Mouse (Mus musculus) CD4-positive, CD25-positive, alpha-beta regulatory T cell, adult 2 months (primary cell): Measurements from ENCODE around the gene Ulk3.

Experiments
- DNase-seq: peaks from one replicate; pipeline ENCODE4 v3.0.0-alpha.2; 2012; ENCODE audit warnings: low read depth, low spot score

Ulk3 gene

DNA sequence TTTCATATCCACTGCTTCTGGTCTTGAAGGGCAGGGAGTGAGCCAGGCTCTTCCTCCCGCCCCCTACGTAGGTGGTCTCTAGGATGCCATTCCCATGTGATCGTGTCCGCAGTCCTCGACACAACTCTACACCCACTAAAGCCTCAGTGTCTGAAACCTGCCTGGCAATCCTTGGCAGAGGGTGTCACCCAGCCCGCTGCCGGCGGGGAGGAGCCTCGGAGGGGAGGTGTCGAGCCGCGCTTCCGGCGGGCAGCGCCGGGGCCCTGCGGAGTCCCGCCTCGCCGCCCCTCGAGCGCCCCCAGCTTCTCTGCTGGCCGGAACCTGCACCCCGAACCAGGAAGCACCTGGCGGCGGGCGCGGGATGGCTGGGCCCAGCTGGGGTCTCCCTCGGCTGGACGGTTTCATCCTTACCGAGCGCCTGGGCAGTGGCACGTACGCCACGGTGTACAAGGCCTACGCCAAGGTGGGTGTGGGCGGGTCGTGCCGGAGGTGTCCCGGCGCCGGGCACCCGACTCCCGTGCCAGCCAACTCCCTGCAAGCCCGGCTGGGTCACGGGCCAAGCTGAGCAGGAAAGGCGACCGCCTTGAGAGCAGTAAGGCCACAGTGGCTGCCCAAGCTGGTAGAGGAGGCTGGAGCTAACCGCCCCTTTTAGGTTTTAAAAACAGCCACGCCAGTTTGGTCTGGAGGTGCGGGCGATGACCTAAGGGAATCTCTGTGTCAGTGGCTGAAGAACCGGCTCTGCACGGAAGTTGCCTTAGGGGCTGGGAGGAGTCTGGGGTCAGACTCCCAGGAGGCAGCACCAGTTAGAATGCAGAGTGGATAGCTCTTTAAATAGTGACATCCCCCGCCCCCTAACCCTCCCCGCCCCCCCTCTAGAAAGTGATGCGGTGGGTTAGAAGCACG lies at the start of gene Ulk3:
Gene Ulk3 (plus strand): TSS at position 229 of the 903 bp plus-strand sequence.
- DNase-seq: peak; percentile 85

DNA sequence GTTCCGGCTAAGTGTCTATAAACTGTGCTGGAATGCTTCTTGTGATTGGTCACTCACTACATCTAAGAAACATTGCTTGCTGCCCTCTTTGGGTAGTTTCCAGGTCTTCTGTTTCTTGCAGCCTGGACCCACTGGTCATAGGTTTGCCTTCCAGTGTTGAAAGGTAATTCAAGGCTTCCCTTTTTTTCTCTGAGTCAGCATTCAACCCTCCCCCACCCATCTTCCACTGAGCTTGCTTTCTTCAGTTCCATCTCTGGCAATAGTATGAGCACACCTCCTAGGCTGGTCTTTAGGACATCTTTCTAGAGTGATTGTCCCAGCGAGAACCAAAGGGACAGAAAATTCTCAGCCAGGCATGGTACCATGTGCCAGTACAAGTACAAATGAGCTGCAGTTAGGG lies 49.7 kb upstream of the Ulk3 start:
- no peak for DNase-seq

DNA sequence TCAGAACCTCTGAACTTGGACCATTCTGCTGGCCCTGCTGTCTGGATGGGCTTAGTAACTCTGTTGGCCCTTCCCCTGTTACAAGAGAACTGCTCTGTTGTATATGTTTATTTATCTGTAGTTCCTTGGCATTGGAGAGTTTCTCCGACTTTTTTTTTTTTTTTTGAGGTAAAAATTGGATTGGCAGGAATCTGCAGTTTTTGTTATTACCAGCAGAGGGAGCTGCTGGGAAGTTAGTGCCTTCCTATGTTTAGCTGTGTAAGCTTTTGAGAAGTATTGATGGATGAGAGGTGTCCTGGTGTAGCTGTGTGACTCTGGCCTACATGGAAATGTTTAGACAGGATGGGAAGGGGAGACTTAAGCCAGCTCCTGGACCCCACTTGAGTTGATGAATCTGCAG lies 47.9 kb upstream of the Ulk3 start:
- DNase-seq: peak; percentile 75

DNA sequence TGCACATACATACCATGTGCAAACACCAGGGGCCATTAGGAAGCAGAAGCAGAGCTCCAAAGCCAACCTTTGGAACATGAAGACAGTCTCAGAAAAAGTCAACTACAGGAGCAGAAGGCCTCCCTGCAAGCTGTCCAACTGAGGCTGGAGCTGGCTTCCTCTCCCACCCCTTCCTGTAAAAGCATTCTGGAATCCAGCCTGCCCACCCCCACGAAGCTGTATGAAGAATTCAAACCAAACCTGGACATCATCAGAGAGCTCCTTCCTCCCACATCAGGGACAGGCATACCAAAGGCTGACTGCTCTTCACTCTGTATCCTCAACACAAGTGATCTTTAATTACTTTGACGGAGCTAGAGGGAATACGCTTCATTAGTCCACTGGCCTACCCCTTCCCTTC lies 45.3 kb upstream of the Ulk3 start:
- no peak for DNase-seq

DNA sequence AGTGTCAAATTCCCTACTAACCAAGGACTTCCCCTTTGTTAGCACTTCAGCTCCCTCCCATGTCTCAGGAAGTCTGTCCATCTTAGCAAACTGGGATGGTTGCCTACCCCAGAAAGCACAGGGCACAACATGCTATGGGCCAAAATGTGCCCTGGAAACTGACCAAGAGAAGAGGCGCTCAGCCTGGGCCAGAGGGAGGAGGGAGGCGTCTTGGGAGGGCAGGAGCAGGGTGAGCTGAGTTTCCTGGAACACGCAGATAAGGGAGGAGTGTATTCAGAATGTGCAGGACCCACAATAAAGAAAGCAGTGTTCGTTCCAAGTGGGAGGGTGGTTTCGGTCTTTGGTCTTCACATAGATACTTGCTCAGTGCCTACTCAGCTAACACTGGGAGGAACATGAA lies 42.0 kb upstream of the Ulk3 start:
- no peak for DNase-seq

DNA sequence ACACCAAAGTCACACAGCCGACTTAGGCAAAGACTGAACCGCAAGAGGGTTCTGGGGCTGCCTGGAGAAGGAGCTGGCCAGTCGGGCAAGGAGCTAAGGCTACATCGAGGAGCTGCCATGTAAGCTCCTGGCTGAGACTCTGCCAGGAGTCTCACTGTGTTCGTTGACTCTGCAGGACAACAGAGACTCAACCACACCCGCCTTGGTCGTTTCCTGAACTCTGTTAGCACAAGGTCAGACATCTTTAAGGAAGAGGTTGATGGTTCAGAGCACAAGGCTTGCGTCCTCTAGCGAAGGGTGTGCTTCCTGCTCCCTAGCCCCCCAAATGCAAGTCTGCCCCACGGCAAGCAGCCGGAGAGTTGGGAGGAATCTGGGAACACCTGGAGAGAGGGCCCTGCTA lies 41.4 kb upstream of the Ulk3 start:
- no peak for DNase-seq

DNA sequence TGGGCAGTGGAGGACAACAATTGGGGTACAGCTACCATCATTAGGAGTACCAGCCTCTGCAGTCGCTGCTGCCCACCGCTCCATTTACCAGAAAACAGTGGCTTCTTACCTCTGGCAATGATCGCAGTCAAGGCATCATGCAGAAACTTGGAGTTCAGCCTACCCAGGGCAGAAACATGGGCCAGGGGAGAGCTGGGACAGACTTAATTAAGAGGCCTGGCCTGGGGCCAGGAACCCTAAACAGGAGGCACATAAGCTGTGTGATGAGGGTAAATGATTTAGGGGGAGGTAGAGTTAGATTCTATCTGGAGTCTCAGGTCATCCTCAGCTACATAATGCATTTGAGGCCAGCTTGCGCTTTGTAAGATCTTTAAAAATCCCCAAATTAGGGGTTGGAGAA lies 40.1 kb upstream of the Ulk3 start:
- DNase-seq: no peak

DNA sequence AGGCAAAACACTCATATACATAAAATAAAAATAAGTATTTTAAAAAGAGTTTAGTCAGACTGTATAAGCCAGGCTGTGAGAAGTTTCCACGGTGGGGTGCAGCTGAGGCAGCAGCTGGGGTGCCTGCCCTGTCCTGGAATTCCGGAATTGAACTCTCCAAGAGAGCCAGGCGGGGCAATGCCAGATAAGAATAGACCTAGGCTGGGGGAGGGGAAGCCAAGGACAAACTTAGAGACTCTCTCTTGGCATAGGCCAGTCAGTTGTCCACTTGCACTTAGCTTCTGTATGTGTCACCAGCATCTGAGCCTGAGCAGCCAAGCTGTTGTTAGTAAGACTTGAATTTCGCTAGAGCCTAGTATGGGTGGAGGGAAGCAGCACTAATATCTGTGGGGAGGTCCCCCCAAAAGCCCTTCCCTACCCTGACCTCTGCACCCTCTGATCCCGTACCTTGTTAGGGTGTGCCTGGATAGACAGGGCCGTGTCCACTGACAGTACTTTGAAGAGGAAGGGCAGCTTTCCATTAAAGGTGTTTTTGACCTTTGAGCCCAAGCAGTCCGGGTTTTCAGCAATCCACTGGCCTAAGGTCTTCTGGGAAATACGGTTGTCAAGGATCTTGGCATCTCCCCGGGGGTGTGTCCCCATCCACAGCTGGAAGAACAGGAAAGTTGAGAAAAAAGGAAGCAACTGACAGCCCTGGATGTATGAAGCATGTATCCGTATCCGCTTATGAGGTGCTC lies 39.0 kb upstream of the Ulk3 start:
- no peak for DNase-seq

DNA sequence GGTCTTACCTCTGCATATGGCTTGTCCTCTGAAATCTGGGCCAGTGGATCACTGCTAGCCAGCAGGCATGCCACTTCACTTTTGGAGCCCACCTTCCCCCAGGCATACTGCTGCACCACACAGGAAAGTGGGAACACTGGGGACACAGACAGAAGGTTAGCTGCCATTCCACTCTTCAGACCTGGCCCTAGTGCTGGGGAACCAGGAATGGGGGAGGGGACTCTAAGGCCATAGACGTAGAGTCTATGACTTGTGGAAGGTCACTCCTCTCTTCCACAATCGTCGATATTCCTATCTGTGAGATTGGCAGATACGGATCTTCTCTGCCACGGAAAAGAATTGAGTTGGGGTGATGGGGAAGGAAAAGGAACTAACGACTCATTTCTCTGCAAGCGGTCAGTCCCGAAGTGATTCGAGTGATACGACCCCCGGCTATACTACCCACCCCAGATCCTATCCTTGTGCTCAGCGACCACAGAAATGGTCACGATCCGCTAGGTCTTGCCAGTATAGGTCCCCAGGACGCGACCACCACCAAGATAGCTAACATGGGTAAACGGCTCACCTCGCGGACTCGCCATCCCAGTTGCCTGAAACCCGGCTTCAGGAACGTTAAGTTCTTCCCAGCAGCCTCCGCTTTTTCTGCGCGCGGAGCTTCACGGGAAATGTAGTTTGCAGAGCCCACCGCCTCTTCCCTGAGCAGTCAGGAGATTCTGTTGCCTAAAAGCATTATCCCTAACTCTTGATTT lies 36.9 kb upstream of the Ulk3 start, which contains the start of gene Mpi:
Gene Mpi (minus strand): TSS at position 625 of the 749 bp plus-strand sequence.
- peak; percentile 63 for DNase-seq

DNA sequence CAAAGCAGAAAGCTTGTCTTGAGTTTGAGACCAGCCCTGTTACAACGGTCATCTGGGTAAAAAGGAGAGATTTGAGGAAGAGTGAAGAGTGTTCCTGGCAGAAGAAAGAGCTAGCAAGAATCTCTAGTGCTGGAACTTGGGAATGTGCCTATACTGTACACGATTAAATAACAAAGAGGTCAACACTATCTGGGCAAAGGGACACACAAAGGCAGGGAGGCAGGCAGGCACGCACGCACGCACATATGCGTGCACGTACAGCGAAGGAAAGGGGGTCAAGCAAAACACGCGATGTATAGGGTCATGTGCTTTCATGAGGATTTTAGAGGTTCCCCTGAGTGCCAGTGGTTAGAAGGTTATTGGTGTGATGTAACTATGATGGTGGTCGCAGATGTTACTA lies 36.1 kb upstream of the Ulk3 start:
- no peak for DNase-seq

DNA sequence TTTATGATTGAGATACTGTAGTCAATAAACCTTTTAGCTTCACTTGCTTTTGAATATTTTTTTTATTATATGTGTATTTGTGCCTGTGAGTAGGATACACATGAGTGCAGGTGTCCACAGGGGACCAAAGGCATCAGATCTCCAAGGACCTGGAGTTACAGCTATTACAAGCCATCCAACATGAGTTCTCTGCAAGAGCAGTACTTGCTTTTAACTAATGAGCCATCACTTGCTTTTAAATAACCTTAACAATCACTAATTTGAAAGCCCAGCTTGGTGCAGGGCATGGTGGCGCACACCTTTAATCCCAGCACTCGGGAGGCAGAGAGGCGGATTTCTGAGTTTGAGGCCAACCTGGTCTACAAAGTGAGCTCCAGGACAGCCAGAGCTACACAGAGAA lies 34.5 kb upstream of the Ulk3 start:
- no peak for DNase-seq

DNA sequence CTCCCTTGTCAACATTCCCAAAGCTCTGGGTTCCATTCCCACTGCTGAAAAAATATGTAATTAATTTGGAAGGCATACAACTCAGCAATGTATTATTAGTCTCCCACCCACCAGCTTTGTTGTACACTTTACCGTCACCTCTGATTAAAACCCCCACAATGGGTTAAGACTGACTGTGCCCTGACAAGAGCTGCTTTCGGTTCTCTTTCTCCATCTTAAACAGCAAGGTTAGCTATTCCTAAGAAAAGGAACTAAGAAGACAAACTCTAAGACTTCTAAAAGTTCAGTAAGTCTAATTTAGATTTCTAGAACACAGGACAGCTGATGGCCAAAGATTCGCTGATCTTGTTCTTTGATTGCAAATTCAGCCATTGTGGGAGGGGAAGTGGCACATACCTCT lies 32.0 kb upstream of the Ulk3 start:
- no peak for DNase-seq

DNA sequence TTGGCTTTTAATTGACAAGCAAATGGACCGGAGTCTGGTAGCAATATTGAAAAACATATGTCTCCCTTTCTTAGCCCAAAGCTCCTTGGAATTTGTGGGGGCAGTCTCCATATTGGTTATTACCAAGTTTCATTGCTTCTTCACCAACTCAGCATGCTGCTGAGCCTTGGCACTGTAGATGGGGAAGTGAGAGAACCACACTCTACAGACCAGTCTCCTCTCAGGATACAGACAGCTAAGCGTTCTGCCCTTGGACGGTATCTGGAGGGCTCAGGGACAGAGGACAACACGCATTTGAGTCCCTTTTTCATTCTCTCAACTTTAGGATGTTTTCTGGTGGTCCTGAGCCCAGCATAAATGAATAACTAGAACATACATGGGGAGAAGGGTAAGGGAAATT lies 30.6 kb upstream of the Ulk3 start:
- DNase-seq: no peak

DNA sequence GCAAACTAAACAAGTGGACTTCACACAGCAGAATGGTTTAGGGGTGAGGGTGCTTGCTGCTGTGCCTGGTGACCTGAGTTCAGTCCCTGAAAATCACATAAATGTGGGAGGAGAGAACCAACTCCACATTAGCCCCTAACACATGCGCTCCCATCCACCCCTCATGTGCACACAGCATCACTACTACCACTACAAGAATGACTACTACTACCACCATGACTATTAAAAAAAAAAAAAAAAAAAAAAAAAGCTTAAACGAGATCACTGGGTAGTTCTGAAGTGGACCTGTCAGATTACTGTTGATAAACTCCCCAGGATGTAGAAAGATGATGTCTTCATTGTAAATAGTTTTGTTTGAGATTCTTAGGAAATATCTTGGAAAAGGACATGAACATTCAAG lies 29.7 kb upstream of the Ulk3 start:
- DNase-seq: no peak

DNA sequence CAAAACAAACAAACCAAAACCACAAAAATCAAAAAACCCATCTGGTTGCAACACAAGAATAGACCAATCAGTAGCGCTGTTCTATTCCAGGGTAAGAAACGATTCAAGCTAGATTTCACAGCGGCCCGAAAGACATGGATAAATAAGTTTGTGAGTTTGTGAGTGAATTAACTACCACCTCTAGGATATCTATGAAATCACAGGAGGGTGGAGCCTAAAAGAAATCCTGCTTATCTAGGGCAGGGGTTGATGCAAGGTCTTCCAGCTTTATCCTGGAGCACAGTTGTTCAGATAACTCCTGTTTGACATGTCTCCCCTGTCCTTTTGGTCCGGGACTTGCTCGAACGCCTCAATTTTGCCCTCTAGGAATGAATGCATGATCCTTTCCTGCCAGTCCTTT lies 29.0 kb upstream of the Ulk3 start:
- no peak for DNase-seq

DNA sequence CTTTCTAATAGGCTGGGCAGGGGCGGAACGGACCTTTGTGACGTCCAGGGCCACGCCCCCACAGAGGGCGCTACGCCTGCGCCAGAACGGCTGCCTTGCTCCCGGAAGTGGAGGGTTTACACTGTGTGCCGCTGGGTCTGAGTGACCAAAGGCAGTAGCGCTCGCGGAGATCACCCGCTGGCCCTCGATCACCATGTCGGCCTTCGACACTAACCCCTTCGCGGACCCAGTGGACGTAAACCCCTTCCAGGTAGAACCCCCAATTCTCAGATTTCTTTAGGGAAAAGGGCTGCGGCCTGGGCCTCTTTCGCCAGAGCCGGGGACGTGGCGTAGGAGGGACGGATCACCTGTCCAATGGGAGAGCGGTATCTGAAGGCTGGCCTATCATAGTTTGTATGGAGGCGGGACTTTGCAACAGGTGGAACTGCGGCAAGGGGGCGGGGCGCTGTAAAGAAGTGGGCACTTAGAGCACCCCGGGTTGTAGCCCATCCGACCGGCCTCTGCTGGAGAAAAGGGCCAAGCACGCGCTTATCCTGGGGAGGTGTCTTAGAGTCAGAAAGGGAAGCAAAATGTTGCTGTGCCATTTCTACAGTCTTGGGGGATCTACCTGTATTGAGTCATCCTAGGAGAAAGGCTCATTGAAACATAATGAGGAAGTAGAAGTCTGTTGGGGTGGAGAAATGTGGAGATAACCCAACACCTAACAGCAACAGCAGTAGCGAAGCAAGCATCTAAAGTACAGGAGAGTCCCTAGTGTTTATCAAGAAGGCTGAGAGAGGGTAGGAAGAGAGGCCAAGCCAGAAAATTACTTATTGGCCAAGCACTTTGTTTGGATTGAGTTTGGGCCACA lies 28.2 kb upstream of the Ulk3 start, which contains the start of gene Scamp2:
Gene Scamp2 (plus strand): TSS at position 83 of the 850 bp plus-strand sequence.
- DNase-seq: peak; percentile 94

DNA sequence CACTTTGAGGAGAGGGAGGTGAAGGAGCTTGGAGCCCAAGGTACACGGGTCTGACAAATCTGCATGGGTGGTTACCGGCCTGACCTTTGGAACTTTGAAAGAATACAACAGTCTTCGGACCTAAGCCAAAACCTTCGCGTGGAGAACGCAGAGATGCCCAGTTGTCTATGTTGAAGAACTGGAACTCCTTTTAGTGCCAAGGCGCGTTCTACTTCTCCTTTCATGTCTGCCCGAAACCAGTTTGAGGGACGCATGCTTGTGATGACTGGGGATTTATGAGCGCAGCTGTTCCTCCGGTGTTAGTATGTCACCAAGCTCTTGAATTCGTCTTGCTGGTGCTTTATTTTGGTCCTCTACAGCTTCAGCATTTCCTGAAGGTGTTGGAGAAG lies 27.5 kb upstream of the Ulk3 start:
- peak; percentile 24 for DNase-seq

DNA sequence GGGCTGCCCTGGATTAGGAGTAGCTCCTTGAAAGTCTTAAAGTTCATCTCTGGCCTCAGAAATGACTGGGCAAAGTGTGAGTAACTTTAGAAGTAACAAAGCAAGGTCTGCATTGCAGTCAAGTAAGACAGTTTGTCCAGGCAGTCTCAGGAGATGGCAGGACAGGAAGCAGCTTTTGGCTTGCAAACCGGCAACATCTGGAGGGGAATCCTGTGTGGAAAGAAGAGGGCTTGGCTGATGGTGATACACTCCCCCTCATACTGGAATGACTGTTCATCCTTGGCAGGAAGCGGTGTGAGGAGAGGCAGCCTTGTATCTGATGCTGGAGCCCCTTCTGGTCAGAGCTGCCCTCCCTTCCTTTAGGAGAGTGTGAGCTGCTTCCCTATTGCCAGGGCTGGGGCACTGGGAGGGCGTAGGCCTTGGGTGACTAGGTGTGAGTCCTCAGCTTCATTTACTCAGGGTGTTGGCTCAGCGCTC lies 26.3 kb upstream of the Ulk3 start:
- no peak for DNase-seq

DNA sequence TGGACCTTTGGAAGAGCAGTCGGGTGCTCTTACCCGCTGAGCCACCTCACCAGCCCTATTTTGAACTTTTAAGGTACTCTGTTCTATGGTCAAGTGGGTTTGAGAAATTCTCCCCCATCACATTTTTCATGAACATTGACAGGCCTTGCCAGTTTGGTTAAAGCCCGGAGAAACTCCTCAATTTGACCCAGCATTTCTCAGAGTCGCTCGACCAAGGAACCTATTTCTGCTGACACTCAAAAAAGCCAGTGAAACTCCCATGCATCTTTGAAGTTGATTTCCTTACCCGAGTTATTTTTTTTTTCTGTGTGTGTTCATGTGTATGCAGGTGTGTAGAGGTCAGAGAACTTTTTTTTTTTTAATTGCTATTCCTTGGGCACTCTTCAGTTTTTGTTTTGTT lies 24.6 kb upstream of the Ulk3 start:
- DNase-seq: no peak

DNA sequence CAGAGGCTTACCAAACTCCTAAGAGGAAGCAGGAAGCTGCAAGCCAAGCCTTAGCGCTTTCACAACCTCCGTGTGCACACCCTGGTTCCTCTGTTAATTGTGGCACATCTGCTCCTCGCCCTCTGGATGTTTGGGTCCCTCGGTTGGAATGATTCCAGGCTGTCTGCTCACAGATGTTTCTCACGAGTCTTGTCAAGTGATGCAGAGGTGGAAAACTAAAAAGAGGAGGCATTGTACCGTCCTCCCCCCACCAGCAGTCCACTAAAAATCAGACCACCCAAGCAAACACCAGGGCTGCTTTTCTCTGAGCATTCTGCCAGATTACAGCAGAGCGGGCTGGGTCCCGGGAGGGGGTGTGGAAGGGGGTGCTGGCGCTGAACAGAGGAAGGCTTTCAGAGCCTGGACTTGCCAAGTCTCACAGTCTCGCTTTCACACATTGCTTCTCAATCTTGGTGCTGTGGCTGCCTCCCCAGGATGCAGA lies 23.5 kb upstream of the Ulk3 start:
- no peak for DNase-seq

DNA sequence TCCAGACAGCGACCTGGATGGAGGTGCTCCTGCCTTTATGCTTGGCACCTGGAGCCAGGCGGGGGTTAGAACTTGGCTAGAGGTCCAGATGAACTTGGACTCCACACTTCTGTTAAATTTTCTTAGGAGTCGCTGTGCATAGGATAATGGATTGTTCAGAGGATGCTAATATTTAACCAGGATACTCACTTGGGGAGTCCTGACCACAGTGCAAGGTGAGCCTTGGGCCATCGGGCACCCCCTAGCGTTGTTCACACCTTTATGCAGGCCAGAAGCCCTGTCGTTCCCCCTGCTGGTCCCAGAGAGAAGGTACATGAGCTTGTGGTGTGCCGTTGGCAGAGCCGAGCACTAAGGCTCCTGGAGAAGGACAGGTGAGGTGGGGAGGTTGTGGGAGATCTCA lies 22.4 kb upstream of the Ulk3 start:
- no peak for DNase-seq
